Mouse (Mus musculus) stomach, postnatal 0 days (tissue): Measurements from ENCODE around the gene Hipk1. TPM values are rescaled to one million over a fixed set of nuclear protein-coding genes. Genes with fewer than 3 reads are reported as not detected.
A peak's percentile ranks its signal among the peaks of the same experiment; 100 is the strongest.

ENCODE experiments used
- ATAC-seq: fragments of 200-750 bp; cut with Nextera tagmentation; 2 replicates; pipeline ENCODE4 v1.8.0; 2017; ENCODE audit not compliant: low FRiP score, low TSS enrichment
- DNase-seq: peaks from one replicate; pipeline ENCODE4 v3.0.0-alpha.2; 2016; ENCODE audit warnings: low spot score
- H3K27ac ChIP-seq: fragments of 300-500 bp; sonication (generic); replicated peaks from 2 replicates; pipeline ENCODE4 v1.5.1; 2014; ENCODE audit warnings: mild to moderate bottlenecking, control low read depth
- H3K27me3 ChIP-seq: fragments of 300-500 bp; sonication (generic); 2 replicates; pipeline ENCODE4 v1.6.1; 2014; ENCODE audit warnings: low read length; ENCODE audit not compliant: control insufficient read depth, insufficient read depth
- H3K36me3 ChIP-seq: fragments of 300-500 bp; sonication (generic); 2 replicates; pipeline ENCODE4 v1.6.1; 2014; ENCODE audit warnings: low read length, mixed read lengths; ENCODE audit not compliant: control insufficient read depth, insufficient read depth
- H3K4me1 ChIP-seq: fragments of 300-500 bp; sonication (generic); replicated peaks from 2 replicates; pipeline ENCODE4 v1.6.1; 2014; ENCODE audit warnings: antibody characterized with exemption; ENCODE audit not compliant: control insufficient read depth, insufficient read depth
- H3K4me2 ChIP-seq: fragments of 300-500 bp; sonication (generic); replicated peaks from 2 replicates; pipeline ENCODE4 v1.6.1; 2014; ENCODE audit warnings: low read depth, mild to moderate bottlenecking, control low read depth, moderate library complexity
- H3K4me3 ChIP-seq: fragments of 300-500 bp; sonication (generic); 2 replicates; pipeline ENCODE4 v1.5.1; 2014; ENCODE audit warnings: low read depth, low read length, control low read depth
- H3K9ac ChIP-seq: fragments of 300-500 bp; sonication (generic); 2 replicates; pipeline ENCODE4 v1.6.1; 2014; ENCODE audit warnings: mild to moderate bottlenecking, low read length, control low read depth, mixed read lengths
- H3K9me3 ChIP-seq: fragments of 300-500 bp; sonication (generic); 2 replicates; pipeline ENCODE4 v1.6.1; 2016; ENCODE audit warnings: low read length; ENCODE audit not compliant: control insufficient read depth
- CTCF ChIP-seq: IDR thresholded peaks from 2 replicates; pipeline ENCODE4 v1.5.1; 2016; ENCODE audit warnings: antibody characterized with exemption, low read depth, mild to moderate bottlenecking, moderate library complexity
- EP300 ChIP-seq: optimal IDR thresholded peaks from 2 replicates; pipeline ENCODE3; 2016; ENCODE audit warnings: antibody characterized with exemption
- WGBS: fragments of 180-500 bp; shearing (Covaris S2); extraction: QIAGEN DNeasy Blood & Tissue Kit; methylation state at CpG from one replicate; pipeline ENCODE4 v1.1.7; 2014; 5-methylcytosine and 5-hydroxymethylcytosine counted together
- polyA plus RNA-seq: library from polyadenylated mRNA; unstranded; fragments of >200 nt; fragmentation: Nextera tagmentation; extraction: Ambion mirVana; gene quantifications from 2 replicates; pipeline ENCODE4 v1.2.1, GENCODE M21; 2015

The Hipk1 gene
- polyA plus RNA-seq, 1 experiment from 2014 or later: 6.7 TPM

GRCm38 (mm10) chr3:103704661-103705060 is 86.7 kb downstream of the Hipk1 start:
- H3K4me3 ChIP-seq: no peak overlapping the region
- no peaks in the 10 kb centered on the region for H3K9me3 ChIP-seq
- no peak overlapping the region for H3K4me2 ChIP-seq
- no peaks in the 10 kb centered on the region for H3K27me3 ChIP-seq
- no peak for DNase-seq
- WGBS: 66% methylated on average over 6 of the region's 6 CpGs
- H3K9ac ChIP-seq: no peak overlapping the region
- no peaks in the 10 kb centered on the region for H3K4me1 ChIP-seq
- no peak for ATAC-seq
- TF ChIP-seq EP300 (no peak), CTCF (no peak)
- no peaks in the 10 kb centered on the region for H3K36me3 ChIP-seq
- H3K27ac ChIP-seq: no peak overlapping the region

GRCm38 (mm10) chr3:103696388-103696925 is 94.9 kb downstream of the Hipk1 start:
- H3K27me3 ChIP-seq: no peaks in the 10 kb centered on the region
- WGBS: 81% methylated on average over 1 of the region's 1 CpGs
- no peak overlapping the region for H3K4me2 ChIP-seq
- no peaks in the 10 kb centered on the region for H3K9me3 ChIP-seq
- TF ChIP-seq EP300 (no peak), CTCF (no peak)
- DNase-seq (no peak), ATAC-seq (no peak)
- H3K4me3 ChIP-seq: no peak overlapping the region
- no peaks in the 10 kb centered on the region for H3K36me3 ChIP-seq
- no peak overlapping the region for H3K27ac ChIP-seq
- no peak overlapping the region for H3K9ac ChIP-seq
- no peaks in the 10 kb centered on the region for H3K4me1 ChIP-seq

- Histone ChIP-seq H3K36me3 (no peaks in the 10 kb centered on the region), H3K27me3 (no peaks in the 10 kb centered on the region), H3K4me1 (no peaks in the 10 kb centered on the region), H3K4me3 (no peak overlapping the region), H3K9ac (no peak overlapping the region), H3K9me3 (no peaks in the 10 kb centered on the region), H3K27ac (no peak overlapping the region), H3K4me2 (no peak overlapping the region)
- no peak for ATAC-seq
- TF ChIP-seq EP300 (no peak), CTCF (no peak)
- WGBS: 52% methylated on average over 3 of the region's 3 CpGs
- no peak for DNase-seq
Observed at GRCm38 (mm10) chr3:103695556-103695955, 95.8 kb downstream of the Hipk1 start.

DNA sequence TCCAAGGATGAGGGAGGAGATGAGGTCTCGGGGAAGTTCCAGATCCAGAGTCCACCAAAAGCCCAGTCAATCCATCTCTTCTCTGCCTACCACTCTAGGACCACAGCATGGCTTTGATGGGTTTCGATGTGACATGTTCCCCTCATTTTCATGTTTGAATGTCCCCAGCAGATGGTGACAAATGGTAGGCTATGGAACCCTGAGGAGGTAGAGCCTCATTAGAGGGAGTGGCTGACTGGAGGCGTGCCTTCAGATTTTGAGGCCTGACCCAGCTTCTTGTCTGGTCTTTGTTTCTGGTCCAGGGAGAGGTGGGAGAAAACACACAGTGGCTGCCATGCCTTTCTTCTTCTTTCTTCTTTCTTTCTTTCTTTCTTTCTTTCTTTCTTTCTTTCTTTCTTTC is 100.9 kb downstream of the Hipk1 start:
- WGBS: 74% methylated on average over 3 of the region's 3 CpGs
- Histone ChIP-seq H3K9me3 (no peaks in the 10 kb centered on the region), H3K27me3 (no peaks in the 10 kb centered on the region), H3K4me1 (no peaks in the 10 kb centered on the region), H3K36me3 (no peaks in the 10 kb centered on the region), H3K4me3 (no peak overlapping the region), H3K27ac (no peak overlapping the region), H3K4me2 (no peak overlapping the region), H3K9ac (no peak overlapping the region)
- no peak for DNase-seq
- TF ChIP-seq EP300 (no peak), CTCF (peak; percentile 60)
- no peak for ATAC-seq

Other genes with a start within 250 kb of the Hipk1 start
- gene Syt6, start 216.3 kb downstream of the Hipk1 start, polyA plus RNA-seq: 0.58 and 0.64 TPM in 2 replicates
- gene Atg4a-ps, start 145.5 kb downstream of the Hipk1 start, polyA plus RNA-seq: 0.19 and 0.21 TPM in 2 replicates
- 18.0 and 19.5 TPM in 2 replicates for gene Olfml3, start 53.6 kb downstream of the Hipk1 start, polyA plus RNA-seq
- gene Gm10964, start 52.2 kb downstream of the Hipk1 start, polyA plus RNA-seq: not detected in 2 replicates
- gene Dclre1b, start 17.9 kb upstream of the Hipk1 start, polyA plus RNA-seq: 15.3 and 16.3 TPM in 2 replicates
- 12.2 TPM in 2 replicates for gene Ap4b1, start 18.0 kb upstream of the Hipk1 start, polyA plus RNA-seq
- gene Gm43064, start 18.0 kb upstream of the Hipk1 start, polyA plus RNA-seq: 0.30 and 0.61 TPM in 2 replicates
- 4.4 and 5.2 TPM in 2 replicates for gene Bcl2l15, start 41.0 kb upstream of the Hipk1 start, polyA plus RNA-seq
- 0.59 and 0.68 TPM in 2 replicates for gene Ptpn22, start 68.2 kb upstream of the Hipk1 start, polyA plus RNA-seq
- 6.4 and 7.2 TPM in 2 replicates for gene Rsbn1, start 122.6 kb upstream of the Hipk1 start, polyA plus RNA-seq
- gene Phtf1, start 176.5 kb upstream of the Hipk1 start, polyA plus RNA-seq: 10.6 and 11.2 TPM in 2 replicates